Mouse (Mus musculus): ENCODE data around the gene Blnk.

Blnk gene

DNA sequence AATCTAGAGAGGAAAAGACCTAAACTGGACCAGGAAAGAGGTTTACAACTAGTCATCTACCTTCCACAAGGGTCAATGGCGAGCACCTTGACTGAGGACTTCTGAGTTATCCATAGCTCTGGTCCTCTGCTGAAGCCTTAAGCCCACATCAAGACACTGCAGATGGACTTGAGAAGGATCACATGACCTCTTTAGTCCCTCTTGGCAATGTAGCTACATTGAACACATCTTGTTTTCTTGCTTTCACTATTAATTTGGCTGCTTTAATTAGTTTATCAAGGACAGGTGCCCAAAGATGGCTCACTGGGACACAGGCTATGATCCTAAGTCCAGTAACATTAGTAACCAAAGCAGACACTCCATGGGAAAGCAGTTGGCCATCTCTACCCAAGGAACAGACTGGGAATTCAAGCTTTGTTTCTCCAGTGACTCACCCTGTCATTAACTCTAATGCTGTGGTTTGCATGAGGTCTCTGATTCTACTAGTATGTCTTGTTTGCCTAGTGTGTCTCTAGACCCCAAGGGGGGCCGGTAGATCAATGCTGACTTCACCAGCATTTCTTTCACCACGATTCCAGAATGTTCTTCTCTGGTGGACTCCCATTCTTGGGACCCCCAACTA, 9.5 kb upstream of the Blnk start:
- no peak for DNase-seq (ENCODE audit: extremely low read depth, insufficient read length, low spot score)

GRCm38 (mm10) chr19:40999569-40999968, 5.2 kb upstream of the Blnk start:
- DNase-seq (ENCODE audit: extremely low read depth, insufficient read length, low spot score) = no peak

- DNase-seq (ENCODE audit: extremely low read depth, insufficient read length, low spot score) = no peak
These were observed 4.3 kb upstream of the Blnk start for GRCm38 (mm10) chr19:40998469-40999170.

- no peak for DNase-seq (ENCODE audit: extremely low read depth, insufficient read length, low spot score)
These were observed 2.4 kb upstream of the Blnk start for GRCm38 (mm10) chr19:40996722-40997121.

- DNase-seq (ENCODE audit: extremely low read depth, insufficient read length, low spot score) = peak; percentile 77
These were observed 1.4 kb upstream of the Blnk start for GRCm38 (mm10) chr19:40995449-40996401.

- DNase-seq (ENCODE audit: extremely low read depth, insufficient read length, low spot score) = no peak
These were observed 576 bp upstream of the Blnk start for GRCm38 (mm10) chr19:40994911-40995310.

DNA sequence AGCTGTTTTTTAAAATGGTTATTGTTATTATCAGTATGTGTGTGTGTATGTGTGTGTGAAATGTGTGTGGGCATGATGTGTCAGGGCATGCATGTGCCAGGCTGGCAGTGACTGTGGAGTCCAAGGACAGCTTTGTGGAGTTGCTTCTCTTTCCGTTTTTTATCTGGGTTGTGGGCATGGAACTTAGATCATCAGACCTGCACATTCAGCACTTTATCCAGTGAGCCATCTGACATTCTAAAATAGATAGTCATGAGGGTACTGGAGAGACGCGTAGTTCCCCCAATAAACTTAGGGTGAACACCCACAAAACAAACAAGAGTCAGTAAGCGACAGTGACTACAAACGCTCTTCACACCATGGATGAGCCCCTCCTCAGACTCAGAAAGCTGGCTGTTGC, 979 bp downstream of the Blnk start:
- no peak for DNase-seq (ENCODE audit: extremely low read depth, insufficient read length, low spot score)

DNA sequence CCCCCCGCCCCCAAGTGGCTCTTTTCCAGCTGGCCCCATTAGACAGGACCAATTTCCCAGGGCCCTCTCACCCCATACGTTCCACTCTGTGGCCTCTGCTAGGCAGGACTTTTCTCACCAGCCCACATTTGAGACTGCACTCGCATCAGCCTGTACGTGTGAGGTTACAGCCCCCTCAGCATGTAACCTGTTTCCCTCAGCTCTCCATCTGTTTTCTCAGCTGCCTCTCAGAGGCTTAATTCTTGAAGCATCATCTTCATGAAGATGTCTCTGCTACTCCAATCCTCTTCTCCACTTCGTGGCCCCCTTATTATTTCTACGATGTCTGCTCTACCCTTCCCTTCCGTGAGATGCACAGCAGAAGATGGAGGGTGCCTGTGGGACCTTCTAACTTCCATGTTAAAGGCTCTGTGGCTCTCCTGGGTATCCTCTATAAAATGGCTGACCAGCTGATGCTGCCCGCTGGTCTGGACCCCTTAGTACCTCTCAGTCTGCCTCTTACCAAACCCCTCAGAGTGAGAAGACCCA, 1.8 kb downstream of the Blnk start:
- DNase-seq (ENCODE audit: extremely low read depth, insufficient read length, low spot score) = no peak

GRCm38 (mm10) chr19:40992096-40992495, 2.2 kb downstream of the Blnk start:
- DNase-seq (ENCODE audit: extremely low read depth, insufficient read length, low spot score) = no peak

DNA sequence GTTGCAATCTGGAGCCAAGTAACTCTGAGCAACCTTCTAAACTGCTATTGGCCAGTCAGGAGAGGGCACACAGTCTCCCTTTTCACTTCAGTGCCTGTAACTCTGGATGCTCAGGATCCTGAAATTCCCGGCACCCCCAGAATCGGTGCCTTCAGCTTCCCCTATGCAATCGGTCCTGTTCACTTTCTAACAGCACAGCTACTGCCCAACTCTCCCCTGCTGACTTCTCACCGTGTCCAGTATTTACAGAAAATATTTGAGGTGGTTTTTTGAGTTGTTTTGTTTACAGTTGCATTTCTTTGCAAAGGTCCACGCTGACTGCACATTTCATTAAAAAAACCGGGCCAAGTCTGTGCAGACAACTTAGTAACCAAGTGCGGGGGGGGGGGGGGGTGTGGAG, 2.7 kb downstream of the Blnk start:
- no peak for DNase-seq (ENCODE audit: extremely low read depth, insufficient read length, low spot score)

- DNase-seq (ENCODE audit: extremely low read depth, insufficient read length, low spot score) = no peak
These were observed 3.5 kb downstream of the Blnk start for GRCm38 (mm10) chr19:40990781-40991343.

- peak; percentile 25 for DNase-seq (ENCODE audit: extremely low read depth, insufficient read length, low spot score)
These were observed 4.3 kb downstream of the Blnk start for GRCm38 (mm10) chr19:40989961-40990600.

- DNase-seq (ENCODE audit: extremely low read depth, insufficient read length, low spot score) = no peak
These were observed 5.5 kb downstream of the Blnk start for GRCm38 (mm10) chr19:40988856-40989255.

DNA sequence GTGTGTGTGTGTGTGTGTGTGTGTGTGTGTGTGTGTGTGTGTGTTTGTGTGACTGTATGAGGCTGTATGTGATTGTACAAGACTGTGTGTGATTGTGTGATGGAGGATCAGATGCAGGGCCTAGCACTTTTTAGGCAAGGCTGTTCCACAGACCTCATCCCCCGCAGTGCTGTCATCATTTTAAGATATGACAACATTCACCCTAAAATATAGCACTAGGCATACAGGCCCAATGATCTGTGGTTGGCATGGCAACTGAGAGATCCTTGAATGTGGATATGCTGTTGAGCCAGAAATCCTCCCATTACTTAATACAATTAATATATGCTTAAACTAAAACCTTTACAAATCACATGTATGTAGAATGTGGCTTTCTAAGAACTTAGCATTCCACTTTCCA, 9.8 kb downstream of the Blnk start:
- no peak for DNase-seq (ENCODE audit: extremely low read depth, insufficient read length, low spot score)

GRCm38 (mm10) chr19:40980671-40981070, 13.7 kb downstream of the Blnk start:
- no peak for DNase-seq (ENCODE audit: extremely low read depth, insufficient read length, low spot score)

DNA sequence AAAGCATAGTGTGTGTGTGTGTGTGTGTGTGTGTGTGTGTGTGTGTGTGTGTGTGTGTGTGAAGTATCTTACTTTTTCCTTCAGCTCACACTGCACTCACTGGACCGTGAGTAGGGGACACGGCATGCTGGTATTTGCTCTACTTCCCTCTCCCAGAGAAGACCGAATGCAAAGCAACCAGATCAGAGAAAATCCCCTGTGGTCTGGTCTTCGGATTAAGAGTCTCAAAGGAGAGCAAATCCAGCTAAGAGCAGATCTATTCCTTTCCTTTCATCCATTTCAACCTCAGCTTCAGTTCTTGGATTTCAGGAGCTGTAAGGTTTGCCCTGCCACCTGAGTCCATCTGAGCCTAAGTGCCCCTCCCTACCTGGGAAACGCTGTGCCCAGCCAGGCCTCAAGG, 16.3 kb downstream of the Blnk start:
- no peak for DNase-seq (ENCODE audit: extremely low read depth, insufficient read length, low spot score)

DNA sequence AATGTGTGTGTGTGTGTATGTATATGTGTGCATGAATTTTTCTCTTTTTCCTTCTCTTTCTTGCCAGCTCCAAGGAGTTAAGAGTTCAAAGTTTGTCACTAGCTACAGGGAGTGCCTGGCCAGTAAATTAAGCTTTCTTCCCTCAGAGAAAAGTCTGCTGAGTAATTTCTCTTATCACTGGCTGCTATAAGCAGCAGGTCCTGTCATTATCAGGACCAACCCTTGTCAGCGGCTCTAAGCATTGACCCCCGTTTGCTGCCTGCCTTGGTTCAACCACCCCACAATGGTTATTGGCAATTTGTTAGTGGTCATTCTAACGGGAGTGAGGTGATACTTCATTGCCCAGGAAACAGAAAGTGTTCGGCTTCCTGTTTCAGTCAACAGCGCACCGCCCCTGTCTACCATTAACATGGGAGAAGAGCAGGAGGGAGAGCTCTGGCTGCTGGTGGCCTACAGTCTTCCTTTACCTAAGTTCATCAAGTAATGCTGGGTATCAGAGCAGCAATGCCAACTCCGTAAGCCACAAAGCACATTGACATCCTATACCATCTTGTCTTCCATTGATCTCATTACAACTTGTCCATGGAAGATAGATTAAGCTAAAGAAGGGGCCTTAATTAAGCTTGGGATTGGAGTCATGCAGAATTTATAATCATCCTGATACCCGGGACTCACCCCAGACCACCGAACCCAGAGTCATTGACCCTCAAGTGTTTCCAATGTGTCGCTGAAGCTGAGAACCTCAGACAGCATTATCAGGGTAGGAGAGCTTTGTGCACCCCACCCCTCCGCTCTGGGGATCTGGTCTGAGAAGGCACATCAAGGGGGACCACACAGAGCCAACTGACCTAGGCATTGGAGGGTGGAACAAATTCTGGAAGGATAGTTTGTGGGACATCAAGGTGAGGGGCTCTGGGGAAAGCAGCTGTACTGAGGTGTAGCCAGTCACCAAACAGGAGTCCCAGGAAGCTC, 17.1 kb downstream of the Blnk start:
- DNase-seq (ENCODE audit: extremely low read depth, insufficient read length, low spot score) = no peak

- no peak for DNase-seq (ENCODE audit: extremely low read depth, insufficient read length, low spot score)
These were observed 22.9 kb downstream of the Blnk start for GRCm38 (mm10) chr19:40971273-40971914.

DNA sequence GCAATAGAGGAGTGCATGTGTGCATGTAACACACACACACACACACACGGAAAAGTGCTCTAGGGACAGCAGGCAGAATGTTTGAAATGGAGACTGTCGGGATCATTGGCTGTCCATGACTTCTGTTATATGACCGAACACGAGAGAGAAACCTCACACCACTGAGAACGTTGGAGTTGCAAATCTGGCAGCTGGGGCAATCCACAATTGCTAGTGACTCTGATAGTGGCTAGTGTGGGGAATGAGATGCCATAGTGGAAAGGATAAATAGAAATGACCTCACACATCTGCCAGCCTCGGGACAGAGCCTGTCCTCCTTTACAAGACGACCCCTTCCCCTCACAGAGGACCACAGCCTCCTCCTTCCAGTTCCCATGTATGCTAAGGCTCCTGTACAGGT, 23.6 kb downstream of the Blnk start:
- no peak for DNase-seq (ENCODE audit: extremely low read depth, insufficient read length, low spot score)

All from 3134 (cell line).